Mouse (Mus musculus): ENCODE measurements at regions not wholly inside any gene's neighbourhood (a gene's known extent, or its start where the extent isn't known, plus 50 kb on each side); places are given as distances from the start of the nearest gene placed in this dataset.

DNA sequence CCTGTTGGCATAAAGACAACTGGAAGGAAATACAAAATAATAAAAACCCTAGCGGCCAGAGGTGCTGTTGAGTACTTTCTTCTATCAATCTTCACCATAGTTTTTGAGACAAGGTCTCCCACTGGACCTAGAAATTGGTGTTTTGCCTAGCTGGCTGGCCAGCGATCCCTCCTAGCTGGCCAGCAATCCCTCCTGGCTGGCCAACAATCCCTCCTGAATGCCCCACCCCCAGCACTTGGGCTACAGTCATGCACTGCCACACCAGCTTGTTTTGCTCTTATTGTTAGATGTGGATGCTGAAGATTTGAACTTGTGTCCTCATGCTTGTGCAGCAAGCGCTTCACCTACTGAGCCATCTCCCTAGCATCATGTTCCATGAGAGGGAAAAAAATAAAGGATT lies 54.9 kb upstream of the Neo1 start:
- no peak for TF ChIP-seq EP300 (IDR thresholded peaks at IDR 0.05)
- TF ChIP-seq CTCF (IDR thresholded peaks at IDR 0.05) = no peak

DNA sequence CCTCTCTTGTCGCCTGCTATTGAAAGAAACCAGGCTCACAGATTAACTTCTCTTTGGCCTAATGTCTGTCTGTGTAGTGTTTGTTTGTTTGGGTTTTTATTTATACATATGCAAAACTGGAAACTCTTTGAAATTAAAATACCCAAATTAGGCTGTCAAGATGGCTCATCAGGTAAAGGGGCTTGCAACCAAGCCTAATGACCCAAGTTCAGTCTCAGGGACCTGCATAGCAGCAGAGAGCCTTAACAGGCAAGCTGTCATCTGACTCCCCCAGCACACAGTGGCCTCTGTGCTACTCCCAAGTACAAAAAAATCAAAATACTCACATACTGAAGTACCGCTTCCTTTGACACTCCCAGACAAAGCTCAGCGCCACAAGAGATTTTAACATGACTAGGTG lies 51.5 kb upstream of the Neo1 start:
- no peak for TF ChIP-seq CTCF (IDR thresholded peaks at IDR 0.05)
- TF ChIP-seq EP300 (IDR thresholded peaks at IDR 0.05) = no peak
- H3K27ac ChIP-seq (ENCODE audit: low read length) = no peak overlapping the region
- WGBS = 73% methylated on average over 3 of the region's 3 CpGs
- H3K36me3 ChIP-seq (ENCODE audit: insufficient read depth, low read length) = no peaks in the 10 kb centered on the region
- no peak overlapping the region for H3K4me3 ChIP-seq (ENCODE audit: low read depth, low read length)
- no peaks in the 10 kb centered on the region for H3K9me3 ChIP-seq (ENCODE audit: low read length)
- ATAC-seq (no peak), DNase-seq (ENCODE audit: low spot score) (no peak)
- H3K9ac ChIP-seq (replicated peaks; ENCODE audit: low read depth) = no peak overlapping the region
- H3K4me1 ChIP-seq (ENCODE audit: insufficient read depth, low read depth, low read length) = no peaks in the 10 kb centered on the region
- no peak overlapping the region for H3K4me2 ChIP-seq (replicated peaks; ENCODE audit: low read depth, low read length)
- H3K27me3 ChIP-seq (replicated peaks; ENCODE audit: insufficient read depth, low read length) = no peaks in the 10 kb centered on the region

More for the DNA sequence above, 54.9 kb upstream of the Neo1 start:
- 93% methylated on average over 3 of the region's 3 CpGs for WGBS
- Histone ChIP-seq H3K27ac (ENCODE audit: low read length) (no peak overlapping the region), H3K36me3 (ENCODE audit: insufficient read depth, low read length) (no peaks in the 10 kb centered on the region), H3K9me3 (ENCODE audit: low read length) (no peaks in the 10 kb centered on the region), H3K4me3 (ENCODE audit: low read depth, low read length) (no peak overlapping the region), H3K4me1 (ENCODE audit: insufficient read depth, low read depth, low read length) (no peaks in the 10 kb centered on the region), H3K27me3 (replicated peaks; ENCODE audit: insufficient read depth, low read length) (no peaks in the 10 kb centered on the region), H3K9ac (replicated peaks; ENCODE audit: low read depth) (no peak overlapping the region), H3K4me2 (replicated peaks; ENCODE audit: low read depth, low read length) (no peak overlapping the region)
- ATAC-seq (no peak), DNase-seq (ENCODE audit: low spot score) (no peak)

DNA sequence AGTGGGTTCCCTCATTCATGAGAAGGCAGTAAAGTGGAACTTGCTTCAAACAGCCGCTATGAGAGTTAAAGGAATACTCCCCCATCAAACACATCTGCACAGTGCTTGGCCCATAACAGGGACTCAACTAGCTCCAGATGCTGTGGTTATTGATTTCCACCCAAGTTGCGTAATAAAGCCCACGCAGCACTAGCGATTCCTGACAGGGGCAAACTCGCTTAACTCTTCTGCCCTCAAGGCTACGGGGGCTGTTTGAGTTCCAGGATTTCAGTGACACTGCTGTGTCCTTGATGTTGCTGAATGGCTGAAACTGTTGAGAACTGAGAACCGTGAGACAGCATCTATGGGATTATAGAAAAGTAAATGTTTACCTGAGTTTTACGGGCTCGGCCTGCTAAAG lies 50.9 kb upstream of the Neo1 start:
- Histone ChIP-seq H3K9ac (replicated peaks; ENCODE audit: low read depth) (no peak overlapping the region), H3K4me2 (replicated peaks; ENCODE audit: low read depth, low read length) (no peak overlapping the region), H3K27me3 (replicated peaks; ENCODE audit: insufficient read depth, low read length) (no peaks in the 10 kb centered on the region), H3K4me3 (ENCODE audit: low read depth, low read length) (no peak overlapping the region), H3K9me3 (ENCODE audit: low read length) (no peaks in the 10 kb centered on the region), H3K36me3 (ENCODE audit: insufficient read depth, low read length) (no peaks in the 10 kb centered on the region), H3K27ac (ENCODE audit: low read length) (no peak overlapping the region), H3K4me1 (ENCODE audit: insufficient read depth, low read depth, low read length) (no peaks in the 10 kb centered on the region)
- TF ChIP-seq EP300 (IDR thresholded peaks at IDR 0.05) (no peak), CTCF (IDR thresholded peaks at IDR 0.05) (no peak)
- DNase-seq (ENCODE audit: low spot score) (no peak), ATAC-seq (no peak)
- 56% methylated on average over 9 of the region's 9 CpGs for WGBS

DNA sequence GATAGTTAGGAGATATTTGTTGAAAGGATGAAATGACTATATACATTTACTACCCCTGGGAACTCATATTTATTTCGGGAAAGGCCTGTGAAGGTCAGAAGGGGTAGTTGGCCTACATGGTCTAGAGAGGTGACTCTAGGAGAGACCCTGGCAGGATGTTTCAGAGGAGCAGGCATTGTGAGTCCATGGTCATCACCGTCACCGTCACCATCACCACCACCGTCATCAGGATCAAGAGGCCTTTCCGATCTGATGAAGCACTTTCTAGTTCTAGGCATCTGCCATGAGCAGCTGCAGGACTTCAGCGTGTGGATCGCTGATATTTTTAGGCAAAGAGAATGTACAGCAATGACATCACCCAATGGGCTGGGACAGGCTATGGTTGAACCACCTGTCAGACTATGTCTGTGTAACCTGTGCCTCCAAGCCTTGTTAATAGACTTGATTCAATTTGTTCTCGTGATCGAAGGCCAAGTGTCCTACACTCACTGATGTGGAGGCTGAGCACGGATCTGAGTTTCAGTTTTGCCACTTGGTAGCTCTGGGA lies 50.4 kb upstream of the Neo1 start:
- Histone ChIP-seq H3K9ac (replicated peaks; ENCODE audit: low read depth) (no peak overlapping the region), H3K4me1 (ENCODE audit: insufficient read depth, low read depth, low read length) (no peaks in the 10 kb centered on the region), H3K36me3 (ENCODE audit: insufficient read depth, low read length) (no peaks in the 10 kb centered on the region), H3K9me3 (ENCODE audit: low read length) (no peaks in the 10 kb centered on the region), H3K4me3 (ENCODE audit: low read depth, low read length) (no peak overlapping the region), H3K27me3 (replicated peaks; ENCODE audit: insufficient read depth, low read length) (no peaks in the 10 kb centered on the region), H3K4me2 (replicated peaks; ENCODE audit: low read depth, low read length) (no peak overlapping the region), H3K27ac (ENCODE audit: low read length) (no peak overlapping the region)
- ATAC-seq = no peak
- 87% methylated on average over 10 of the region's 10 CpGs for WGBS
- DNase-seq (ENCODE audit: low spot score) = no peak
- no peak for TF ChIP-seq CTCF (IDR thresholded peaks at IDR 0.05)
- no peak for TF ChIP-seq EP300 (IDR thresholded peaks at IDR 0.05)
